Mouse (Mus musculus) colon, adult 2 months (tissue): ENCODE measurements around the gene Pafah2. TPM values are rescaled to one million over a fixed set of nuclear protein-coding genes. Genes with fewer than 3 reads are reported as not detected.

Experiments used
- polyA plus RNA-seq: library from polyadenylated mRNA; depleted of rRNA; stranded (reverse); fragments of >200 nt; gene quantifications from 2 replicates; pipeline ENCODE4 v1.2.3, GENCODE M21; 2012; rRNA removed

The Pafah2 gene
- 46.8 and 53.2 TPM in 2 replicates for polyA plus RNA-seq

DNA sequence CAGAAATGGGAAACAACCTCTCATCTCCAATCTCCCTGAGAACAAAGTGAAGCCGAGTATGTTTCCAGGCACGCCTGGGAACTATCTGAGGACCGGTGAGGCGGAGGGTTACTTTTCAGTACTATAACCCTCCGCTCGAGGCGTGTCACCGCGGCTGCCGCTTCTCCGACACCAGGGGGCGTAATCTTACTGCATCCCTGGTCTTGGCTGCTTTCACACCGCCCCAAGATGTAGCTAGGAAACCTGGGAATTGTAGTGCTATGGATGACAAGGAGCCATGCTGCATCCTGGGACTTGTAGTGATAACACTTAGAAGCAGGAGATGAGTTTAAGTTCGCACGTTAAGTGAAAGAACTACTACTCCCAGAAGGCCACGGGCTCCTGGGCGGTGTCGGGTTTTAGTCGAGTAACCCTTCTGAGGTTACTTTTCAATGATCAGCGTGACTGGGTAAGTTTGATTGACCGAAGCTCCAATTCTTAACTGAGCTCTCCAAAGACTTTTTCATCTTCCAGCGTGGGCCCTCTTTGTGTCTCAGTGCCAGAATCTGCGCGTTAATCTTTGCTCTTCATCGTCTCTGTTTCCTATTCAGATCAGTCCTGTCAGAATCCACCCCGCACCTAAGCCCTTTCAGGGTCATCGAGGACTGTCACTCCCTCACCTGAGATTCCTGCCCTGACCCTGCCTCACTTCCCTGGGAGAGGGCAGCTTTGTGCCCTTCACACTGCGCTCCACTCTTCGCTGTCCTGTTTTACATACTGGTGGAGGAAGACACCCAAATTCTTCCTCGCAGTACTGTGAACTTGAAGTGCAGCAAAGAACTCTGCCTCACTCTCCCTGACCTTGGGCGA, at the start of gene Pafah2:
TSS of gene Pafah2 (plus strand) at position 344 of the 849 bp plus-strand sequence.

DNA sequence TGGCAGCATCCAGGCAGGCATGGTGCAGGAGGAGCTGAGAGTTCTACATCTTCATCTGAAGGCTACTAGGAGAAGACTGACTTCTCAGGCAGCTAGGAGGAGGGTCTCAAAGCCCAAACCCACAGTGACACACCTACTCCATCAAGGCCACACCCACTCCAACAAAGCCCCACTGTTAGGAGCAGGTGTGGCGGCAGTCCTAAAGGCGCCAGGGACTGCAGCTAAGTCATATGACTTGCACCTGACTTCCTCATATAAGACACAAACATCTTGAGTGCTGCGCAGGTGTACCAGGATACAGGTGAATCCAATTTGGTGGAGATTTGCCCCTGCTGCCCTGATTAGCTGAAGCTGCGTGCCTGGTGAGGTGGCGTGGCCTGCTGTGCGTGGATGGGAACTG, 12.4 kb upstream of the Pafah2 start, which contains the start of gene Extl1:
TSS of gene Extl1 (minus strand) at position 101 of the 400 bp plus-strand sequence.

DNA sequence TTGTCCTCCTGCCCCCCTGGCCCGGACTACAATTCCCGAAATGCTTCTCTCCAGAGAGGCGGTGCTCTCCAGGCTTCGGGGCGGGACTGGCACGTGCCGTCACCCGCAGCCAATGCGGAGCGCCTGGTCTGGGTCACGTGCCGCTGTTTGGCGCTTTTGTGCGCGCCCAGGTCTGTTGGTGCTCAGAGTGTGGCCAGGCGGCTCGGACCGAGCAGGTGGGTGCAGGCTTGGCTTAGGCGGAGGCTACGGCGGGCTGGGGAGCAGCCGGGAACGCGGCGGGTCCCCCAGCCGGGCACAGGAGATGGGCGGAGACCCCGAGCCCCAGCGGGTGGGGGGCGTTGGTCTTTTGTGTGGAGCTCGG, 72.1 kb downstream of the Pafah2 start, which contains the start of gene Stmn1:
TSS of gene Stmn1 (plus strand) at position 106 of the 361 bp plus-strand sequence.

Other genes with a start within 250 kb of the Pafah2 start
- 15.9 and 20.1 TPM in 2 replicates for gene Cep85, start 209.2 kb upstream of the Pafah2 start, polyA plus RNA-seq
- not detected in 2 replicates for gene Gm7534, start 193.3 kb upstream of the Pafah2 start, polyA plus RNA-seq
- gene Catsper4, start 168.9 kb upstream of the Pafah2 start, polyA plus RNA-seq = 0.49 and 1.7 TPM in 2 replicates
- 31.8 and 36.7 TPM in 2 replicates for gene Cnksr1, start 157.9 kb upstream of the Pafah2 start, polyA plus RNA-seq
- not detected in 2 replicates for gene E130218I03Rik, start 152.7 kb upstream of the Pafah2 start, polyA plus RNA-seq
- 8.8 and 9.7 TPM in 2 replicates for gene Zfp593, start 150.7 kb upstream of the Pafah2 start, polyA plus RNA-seq
- gene Gm30191, start 149.4 kb upstream of the Pafah2 start, polyA plus RNA-seq = not detected in 2 replicates
- 9.7 and 12.6 TPM in 2 replicates for gene Grrp1, start 142.2 kb upstream of the Pafah2 start, polyA plus RNA-seq
- 2.1 and 3.5 TPM in 2 replicates for gene Pdik1l, start 108.4 kb upstream of the Pafah2 start, polyA plus RNA-seq
- not detected in 2 replicates for gene Trim63, start 81.2 kb upstream of the Pafah2 start, polyA plus RNA-seq
- 0.24 and 0.33 TPM in 2 replicates for gene Slc30a2, start 53.1 kb upstream of the Pafah2 start, polyA plus RNA-seq
- 0.56 and 2.1 TPM in 2 replicates for gene Extl1, start 12.5 kb upstream of the Pafah2 start, polyA plus RNA-seq
- gene Stmn1, start 72.0 kb downstream of the Pafah2 start, polyA plus RNA-seq = 11.4 and 14.9 TPM in 2 replicates
- gene Paqr7, start 100.4 kb downstream of the Pafah2 start, polyA plus RNA-seq = 18.1 and 20.5 TPM in 2 replicates
- gene Aunip, start 114.7 kb downstream of the Pafah2 start, polyA plus RNA-seq = 0.49 and 0.51 TPM in 2 replicates
- gene Mtfr1l, start 139.1 kb downstream of the Pafah2 start, polyA plus RNA-seq = 58.4 and 63.6 TPM in 2 replicates
- gene Selenon, start 155.8 kb downstream of the Pafah2 start, polyA plus RNA-seq = 11.3 and 12.4 TPM in 2 replicates